Mouse (Mus musculus) gastrocnemius, postnatal 14 days (tissue): Measurements from ENCODE around the gene Tmf1. TPM values are rescaled to one million over a fixed set of nuclear protein-coding genes. Genes with fewer than 3 reads are reported as not detected.

ENCODE experiments used
- DNase-seq: peaks from one replicate; pipeline ENCODE4 v3.0.0; 2021; ENCODE audit warnings: mixed read lengths
- intact Hi-C: fragments of 180-260 bp; cut with DNase I; formaldehyde crosslinking; loops from one replicate; pipeline ENCODE4 v1.15.1; 2025; ENCODE audit warnings: low total_unique reads
- total RNA-seq, 2 experiments: library from RNA; stranded (reverse); gene quantifications; 2 replicates each; pipeline ENCODE4 v1.2.3; 2021

Gene Tmf1
- total RNA-seq, 2 experiments from 2014 or later: 24.8 to 26.3 TPM

- intact Hi-C loops: no loop called here
- DNase-seq: no peak
Measured at GRCm38 (mm10) chr6:97120922-97121321, 58.0 kb downstream of the Tmf1 start.

GRCm38 (mm10) chr6:97118327-97118726, 60.6 kb downstream of the Tmf1 start:
- intact Hi-C loops: no loop called here

GRCm38 (mm10) chr6:97116896-97117295, 62.0 kb downstream of the Tmf1 start:
- no peak for DNase-seq
- intact Hi-C loops: no loop called here

More at GRCm38 (mm10) chr6:97118327-97118726, 60.6 kb downstream of the Tmf1 start:
- no peak for DNase-seq

- DNase-seq: no peak
- intact Hi-C loops: no loop called here
Measured at GRCm38 (mm10) chr6:97114821-97115220, 64.1 kb downstream of the Tmf1 start.

GRCm38 (mm10) chr6:97112177-97112576, 66.7 kb downstream of the Tmf1 start:
- no peak for DNase-seq
- intact Hi-C loops: no loop called here

- DNase-seq: peak; percentile 19
Measured at GRCm38 (mm10) chr6:97106777-97107176, 72.1 kb downstream of the Tmf1 start.

GRCm38 (mm10) chr6:97106106-97106505, 72.8 kb downstream of the Tmf1 start:
- no peak for DNase-seq
- intact Hi-C loops: loop anchor here (10.0 kb wide), 1 partner anchor 71 kb away; no protein-coding TSS in a partner anchor

More at GRCm38 (mm10) chr6:97106777-97107176, 72.1 kb downstream of the Tmf1 start:
- intact Hi-C loops: loop anchor here (10.0 kb wide), 1 partner anchor 72 kb away; no protein-coding TSS in a partner anchor

- no peak for DNase-seq
- intact Hi-C loops: loop anchor here (10.0 kb wide), 1 partner anchor 70 kb away; no protein-coding TSS in a partner anchor
Measured at GRCm38 (mm10) chr6:97104264-97104852, 74.6 kb downstream of the Tmf1 start.

Other genes with a start within 250 kb of the Tmf1 start
- under 1 TPM; 0.09 to 0.31 TPM for gene Fam19a4, start 118.7 kb downstream of the Tmf1 start, total RNA-seq
- 1 to 10 TPM; 5.3 to 7.8 TPM for gene Eogt, start 29.9 kb downstream of the Tmf1 start, total RNA-seq
- 10 to 100 TPM; 41.3 to 44.6 TPM for gene Uba3, start 26.5 kb upstream of the Tmf1 start, total RNA-seq
- gene Arl6ip5, start 31.6 kb upstream of the Tmf1 start, total RNA-seq: 100 to 1,000 TPM; 186 to 210 TPM
- 100 to 1,000 TPM; 106 to 144 TPM for gene Lmod3, start 73.6 kb upstream of the Tmf1 start, total RNA-seq